Mouse (Mus musculus) urinary bladder, postnatal 14 days (tissue): ENCODE measurements at regions not wholly inside any gene's neighbourhood (a gene's known extent, or its start where the extent isn't known, plus 50 kb on each side); places are given as distances from the start of the nearest gene placed in this dataset.

Source experiments
- DNase-seq: peaks from one replicate; pipeline ENCODE4 v3.0.0; 2021; ENCODE audit warnings: low spot score

- no peak for DNase-seq
Observed at GRCm38 (mm10) chr12:56402844-56403243, 57.1 kb upstream of the Mbip start.

- no peak for DNase-seq
Observed at GRCm38 (mm10) chr12:56402137-56402536, 56.4 kb upstream of the Mbip start.
